Mouse (Mus musculus) liver (tissue): ENCODE results near the gene Hdac9.

Source experiments
- DNase-seq: peaks from one replicate; pipeline ENCODE4 v3.0.0-alpha.2; 2020; ENCODE audit warnings: mixed read lengths

Hdac9 gene

DNA sequence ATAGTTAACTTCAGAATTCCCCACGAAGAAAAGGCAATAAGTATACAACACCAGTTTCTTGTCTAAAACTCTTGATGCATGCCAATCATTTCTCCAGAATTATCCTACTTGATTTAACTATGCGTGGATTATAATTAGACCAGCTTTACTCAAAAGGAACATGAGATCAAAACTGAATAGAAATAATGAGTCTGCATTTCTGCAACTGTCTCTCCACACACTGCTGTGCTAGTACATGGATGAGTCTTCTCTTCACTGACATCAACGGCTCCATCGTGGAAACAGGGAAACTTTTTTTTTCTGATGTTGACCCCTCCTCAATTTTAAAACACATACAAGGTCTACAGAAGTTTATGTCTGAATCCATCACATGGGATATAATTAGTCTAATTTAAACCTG is 334.4 kb downstream of the Hdac9 start:
- no peak for DNase-seq

DNA sequence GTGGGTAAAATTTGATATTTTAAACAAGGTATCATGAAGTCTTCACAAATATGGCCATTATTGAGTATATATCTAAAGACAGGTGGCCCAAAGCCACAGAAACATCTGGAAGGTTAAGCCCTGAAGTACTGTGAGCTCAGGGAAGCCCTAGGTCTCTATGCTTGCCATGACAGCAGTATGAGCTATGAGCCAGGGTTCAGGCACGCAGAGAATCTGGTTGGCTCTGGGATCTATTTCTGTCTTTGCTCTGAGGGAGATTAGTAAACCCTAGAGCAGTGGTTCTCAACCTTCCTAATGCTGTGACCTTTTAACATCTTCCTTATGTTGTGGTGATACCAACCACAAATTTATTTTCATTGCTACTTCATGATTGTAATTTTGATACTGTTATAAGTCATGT is 337.7 kb downstream of the Hdac9 start:
- no peak for DNase-seq

DNA sequence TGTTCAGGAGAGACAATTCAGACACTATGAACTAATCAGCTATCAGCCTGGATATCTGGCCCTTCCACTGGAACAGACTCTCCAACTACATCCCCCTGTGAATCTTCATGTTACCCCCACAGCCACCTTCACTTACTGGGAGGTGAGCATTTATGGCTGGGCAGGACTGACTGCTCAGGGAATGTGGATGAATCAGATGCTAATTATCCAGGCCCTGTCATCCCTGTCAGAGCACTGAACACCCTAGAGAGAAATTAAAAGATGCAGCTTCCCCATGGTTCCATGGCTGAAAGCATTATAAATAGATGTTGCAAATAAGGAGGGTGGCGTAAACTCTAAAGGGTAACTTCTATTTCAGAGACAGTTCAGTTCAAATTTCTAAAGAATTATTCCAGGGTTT is 345.8 kb downstream of the Hdac9 start:
- no peak for DNase-seq

DNA sequence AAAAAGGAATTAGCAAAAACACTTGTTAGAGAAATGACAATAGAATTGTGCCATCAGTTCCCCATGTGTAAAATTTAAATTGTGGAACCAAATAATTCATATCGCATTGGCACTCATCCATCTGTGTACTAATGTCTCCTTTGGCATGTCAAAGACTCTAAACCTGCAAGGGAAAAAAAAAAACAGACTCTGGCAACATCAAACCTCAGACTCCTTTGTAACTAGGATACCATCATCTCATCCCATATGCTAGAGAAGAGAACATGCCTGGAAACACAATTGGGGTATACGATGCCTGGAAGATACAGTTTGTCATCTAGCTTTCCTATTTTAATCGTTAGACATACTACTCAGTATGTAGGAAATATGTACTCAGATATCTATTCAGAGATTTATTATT is 347.4 kb downstream of the Hdac9 start:
- DNase-seq: no peak

DNA sequence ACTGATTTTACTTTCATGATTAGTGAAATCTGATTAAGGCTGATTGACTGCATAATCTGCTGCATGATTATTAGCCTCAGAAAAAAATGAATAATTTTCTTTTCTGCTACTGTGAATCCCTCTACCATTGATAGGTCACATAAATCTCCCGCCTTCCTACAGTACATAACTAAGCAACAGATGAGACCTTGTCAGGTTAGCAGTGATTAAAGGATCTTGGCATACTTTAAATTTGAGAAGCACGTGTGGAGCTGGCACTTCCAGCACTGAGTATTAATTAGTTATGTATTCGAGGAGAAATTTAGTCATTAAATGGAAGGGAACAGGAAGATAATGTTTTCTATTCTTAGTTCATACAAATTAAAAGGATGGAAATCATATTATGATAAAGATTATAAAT is 347.8 kb downstream of the Hdac9 start:
- no peak for DNase-seq

DNA sequence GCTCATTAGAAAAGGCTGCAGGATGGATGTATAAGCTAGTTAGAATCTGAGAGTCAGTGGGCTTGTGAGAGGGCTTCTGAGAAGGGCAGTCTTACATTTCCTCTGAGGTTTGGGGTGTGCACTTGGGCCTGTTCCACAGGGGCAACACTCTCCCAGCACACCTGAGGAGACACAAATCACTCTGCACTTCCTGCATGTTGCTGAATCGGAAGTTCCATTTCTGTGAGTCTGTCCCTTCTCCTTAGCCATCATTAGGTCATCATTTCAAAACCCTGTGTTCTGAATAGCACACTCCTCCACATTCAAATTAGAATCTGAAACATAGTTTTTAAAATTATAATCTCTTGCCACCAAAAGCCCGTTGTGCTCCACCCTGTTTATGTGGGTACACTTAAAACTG is 354.6 kb downstream of the Hdac9 start:
- DNase-seq: no peak

DNA sequence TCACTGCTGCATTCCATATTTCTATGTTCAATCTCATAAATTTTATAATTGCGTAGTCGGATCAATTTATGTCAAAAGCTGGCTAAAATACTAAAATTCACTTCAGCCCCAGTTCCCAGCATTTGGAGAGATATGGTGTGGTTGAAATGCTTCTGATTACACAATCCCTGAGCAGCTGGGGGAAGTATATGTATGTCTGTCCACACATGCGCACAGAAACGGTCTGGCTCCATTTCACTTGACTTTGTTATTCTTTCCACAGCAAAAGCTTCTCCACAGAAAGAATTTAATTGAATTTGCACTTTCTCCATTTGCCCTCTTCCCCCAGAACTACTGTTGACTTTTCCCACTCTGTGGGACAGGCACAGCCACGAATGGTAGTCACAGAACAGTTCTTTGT is 357.9 kb downstream of the Hdac9 start:
- no peak for DNase-seq

DNA sequence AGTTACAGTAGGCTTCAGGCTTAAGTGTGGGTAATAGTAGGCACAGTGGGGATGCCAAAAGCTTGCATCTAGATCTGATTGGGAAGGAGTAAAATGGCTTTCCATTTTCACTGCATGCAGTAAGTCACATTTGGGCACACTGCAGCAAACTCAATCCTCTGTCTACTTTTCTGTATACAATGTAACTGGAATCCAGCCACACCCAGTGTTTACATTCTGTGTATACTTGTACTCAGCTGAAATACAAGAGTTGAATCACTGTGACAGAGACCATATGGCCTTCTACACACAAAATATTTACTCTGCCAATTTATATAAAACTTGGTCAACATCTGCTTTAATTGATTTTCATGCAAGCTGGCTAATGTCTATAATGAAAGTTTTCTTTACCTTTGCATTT is 362.1 kb downstream of the Hdac9 start:
- no peak for DNase-seq

DNA sequence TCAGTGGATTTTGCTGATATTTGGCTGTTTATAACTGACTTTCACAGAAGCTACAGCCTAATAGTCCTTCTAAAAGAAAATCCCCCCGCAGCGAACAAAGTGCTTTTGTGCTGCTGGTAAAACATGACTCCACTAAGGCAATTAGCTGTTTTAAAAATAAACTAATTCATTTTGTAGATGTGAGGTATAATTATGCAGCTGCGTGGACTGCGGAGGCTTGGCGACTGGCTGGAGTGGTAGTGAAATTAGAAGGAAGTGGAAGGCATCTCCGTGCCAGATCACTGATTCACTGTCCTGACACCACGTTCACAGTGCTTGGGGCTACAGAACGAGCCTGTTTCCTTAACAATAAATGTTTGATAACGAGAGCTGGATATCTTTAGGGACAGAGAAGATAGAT is 366.6 kb downstream of the Hdac9 start:
- no peak for DNase-seq

DNA sequence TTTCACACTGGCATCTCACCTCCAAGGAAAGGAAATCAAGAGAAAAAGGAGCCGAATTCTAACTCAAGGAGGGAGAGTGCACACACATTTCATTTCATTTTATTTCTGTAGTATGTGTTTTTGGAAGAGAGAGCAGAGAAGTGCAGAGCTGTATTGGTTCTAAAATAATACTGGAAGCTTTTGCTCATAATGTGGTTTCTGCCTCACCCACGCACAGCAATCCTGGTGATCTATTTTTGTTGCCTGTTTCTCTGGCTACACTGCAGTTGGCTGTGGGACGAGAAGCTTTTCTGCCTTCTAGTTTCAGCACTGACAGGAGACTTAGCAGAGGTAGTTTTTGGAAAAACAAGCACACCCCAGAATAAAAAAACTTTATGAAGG is 387.7 kb downstream of the Hdac9 start:
- DNase-seq: no peak

DNA sequence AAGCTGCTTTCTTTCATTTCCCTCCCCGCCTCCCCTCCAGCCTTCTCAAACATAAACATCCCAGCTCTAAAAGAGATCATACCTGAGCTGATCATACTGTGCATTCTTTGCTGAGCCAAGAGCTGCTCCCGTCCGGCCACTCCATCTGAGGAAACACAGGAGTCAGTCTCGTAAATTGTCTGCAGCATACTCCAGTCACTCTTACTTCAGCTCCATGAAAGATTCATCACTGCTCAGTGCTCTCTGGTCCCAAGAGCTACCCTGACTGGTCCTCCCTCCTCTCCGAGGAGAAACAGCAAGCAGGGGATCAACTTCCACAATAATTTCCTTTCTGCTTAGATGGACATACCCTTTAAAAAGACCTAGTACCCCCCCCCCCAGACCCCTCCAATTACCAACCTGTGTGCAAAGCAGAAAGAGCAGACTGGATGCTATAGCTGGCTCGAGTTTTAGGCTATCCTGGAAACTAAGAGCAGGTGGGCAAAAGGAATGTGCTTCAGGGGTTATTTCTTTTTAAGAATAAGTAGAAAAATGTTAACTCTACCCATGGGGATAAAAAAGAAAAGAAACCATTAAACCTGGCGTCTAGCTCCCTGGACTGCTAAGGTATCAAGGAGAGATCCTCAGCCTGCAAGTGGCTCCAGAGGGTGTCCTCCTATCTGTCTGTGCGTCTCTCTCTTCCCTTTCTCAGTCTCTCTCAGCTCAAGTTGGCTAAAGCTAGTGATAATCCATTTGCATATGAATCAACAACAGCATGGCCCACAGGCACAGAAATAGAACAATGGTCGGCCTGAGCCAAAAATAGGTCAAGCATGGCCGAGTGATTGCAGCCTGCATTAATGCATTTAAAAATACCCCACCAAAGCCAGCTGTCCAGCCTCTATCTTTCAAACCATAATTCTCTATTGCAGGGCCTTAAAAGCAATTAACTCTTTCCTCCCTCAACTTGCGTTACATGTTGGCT is 388.4 kb downstream of the Hdac9 start:
- no peak for DNase-seq

DNA sequence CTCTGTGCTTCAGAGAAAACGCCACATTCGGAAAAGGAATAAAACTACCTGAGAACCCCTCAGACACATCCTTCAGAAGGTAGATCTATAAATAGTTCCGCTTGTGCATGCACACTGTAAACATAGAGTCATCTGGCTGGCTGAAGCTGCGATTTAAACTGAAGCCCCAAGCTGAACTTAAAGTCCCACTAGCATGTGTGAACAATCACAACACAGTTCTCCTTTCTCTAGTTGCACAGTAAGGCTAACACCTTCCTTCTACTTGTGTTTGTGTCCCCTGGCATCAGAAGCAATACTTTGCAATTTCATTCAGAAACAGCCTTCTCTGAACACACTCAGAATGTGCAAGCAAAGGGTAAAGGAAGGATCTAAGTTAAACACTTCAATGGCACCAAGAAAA is 389.1 kb downstream of the Hdac9 start:
- DNase-seq: no peak

DNA sequence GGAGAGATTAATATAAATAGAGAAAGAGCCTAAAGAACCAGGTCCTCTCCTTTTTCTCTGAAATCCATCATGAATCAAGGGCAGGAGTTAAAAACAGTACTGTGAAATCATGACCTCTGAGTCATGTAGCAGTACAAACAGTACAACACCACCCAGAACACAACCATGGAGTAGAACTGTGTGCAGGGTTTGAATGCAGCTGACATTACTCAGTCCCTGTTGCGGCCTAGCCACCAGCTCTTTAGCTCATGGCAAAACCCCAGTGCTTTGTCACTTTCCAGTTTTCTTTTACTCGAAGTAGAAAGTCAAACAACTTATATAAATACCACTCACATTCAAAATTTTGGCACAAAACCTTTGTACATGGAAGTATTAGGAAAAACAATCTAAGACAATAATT is 395.4 kb downstream of the Hdac9 start:
- no peak for DNase-seq

DNA sequence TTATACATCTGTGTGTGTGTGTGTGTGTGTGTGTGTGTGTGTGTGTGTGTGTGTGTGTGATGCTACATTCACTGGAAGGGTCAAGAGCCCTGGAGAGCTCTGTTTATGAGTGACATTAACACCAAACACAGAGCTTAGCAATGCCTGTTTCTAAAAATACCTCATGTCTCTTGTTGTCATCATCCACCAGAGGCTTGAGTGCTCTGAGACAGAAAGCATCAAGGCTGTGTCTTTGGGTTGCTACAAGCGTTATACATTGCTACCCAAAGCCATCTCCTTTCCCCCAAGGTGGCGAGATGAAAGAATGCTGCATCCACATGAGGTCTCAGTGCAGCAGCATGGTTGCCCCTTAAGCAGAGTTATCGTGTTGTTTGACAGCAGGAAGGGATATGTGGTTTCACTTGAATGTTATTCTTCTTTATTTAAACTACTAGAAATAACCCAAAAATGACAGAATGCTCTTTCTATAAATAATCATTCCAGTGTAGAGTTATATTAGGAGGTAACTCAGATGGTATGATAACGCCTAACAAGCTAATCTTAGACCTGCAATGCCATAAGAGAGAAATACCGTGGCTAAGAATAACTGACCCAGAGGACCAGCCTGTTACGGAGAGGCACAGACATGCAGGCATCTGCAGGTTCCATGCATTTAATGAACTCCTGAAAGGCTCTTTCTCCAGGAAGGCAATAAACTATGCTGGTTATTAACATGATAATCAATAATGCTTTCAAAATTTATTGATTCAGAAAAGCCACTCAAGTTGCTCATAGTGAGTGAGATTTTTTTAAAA is 399.9 kb downstream of the Hdac9 start:
- no peak for DNase-seq

DNA sequence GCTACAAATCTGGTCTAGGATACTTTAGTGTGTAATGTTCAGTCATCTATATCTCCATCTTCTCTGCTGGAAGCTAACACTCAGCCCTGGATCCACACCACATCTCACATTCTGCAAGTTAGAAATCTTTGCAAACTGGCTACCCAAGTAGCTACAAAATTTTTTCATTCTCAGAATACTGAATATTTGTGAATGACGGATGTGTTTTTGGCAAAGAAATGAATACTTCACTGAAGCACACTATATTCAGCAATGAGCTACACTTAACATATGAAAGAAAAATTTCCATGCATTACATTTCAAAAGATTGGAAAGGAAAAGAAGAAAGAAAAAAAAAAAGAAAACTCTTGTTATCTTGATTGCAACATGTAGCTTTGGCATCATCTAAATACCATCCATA is 410.6 kb downstream of the Hdac9 start:
- DNase-seq: no peak

DNA sequence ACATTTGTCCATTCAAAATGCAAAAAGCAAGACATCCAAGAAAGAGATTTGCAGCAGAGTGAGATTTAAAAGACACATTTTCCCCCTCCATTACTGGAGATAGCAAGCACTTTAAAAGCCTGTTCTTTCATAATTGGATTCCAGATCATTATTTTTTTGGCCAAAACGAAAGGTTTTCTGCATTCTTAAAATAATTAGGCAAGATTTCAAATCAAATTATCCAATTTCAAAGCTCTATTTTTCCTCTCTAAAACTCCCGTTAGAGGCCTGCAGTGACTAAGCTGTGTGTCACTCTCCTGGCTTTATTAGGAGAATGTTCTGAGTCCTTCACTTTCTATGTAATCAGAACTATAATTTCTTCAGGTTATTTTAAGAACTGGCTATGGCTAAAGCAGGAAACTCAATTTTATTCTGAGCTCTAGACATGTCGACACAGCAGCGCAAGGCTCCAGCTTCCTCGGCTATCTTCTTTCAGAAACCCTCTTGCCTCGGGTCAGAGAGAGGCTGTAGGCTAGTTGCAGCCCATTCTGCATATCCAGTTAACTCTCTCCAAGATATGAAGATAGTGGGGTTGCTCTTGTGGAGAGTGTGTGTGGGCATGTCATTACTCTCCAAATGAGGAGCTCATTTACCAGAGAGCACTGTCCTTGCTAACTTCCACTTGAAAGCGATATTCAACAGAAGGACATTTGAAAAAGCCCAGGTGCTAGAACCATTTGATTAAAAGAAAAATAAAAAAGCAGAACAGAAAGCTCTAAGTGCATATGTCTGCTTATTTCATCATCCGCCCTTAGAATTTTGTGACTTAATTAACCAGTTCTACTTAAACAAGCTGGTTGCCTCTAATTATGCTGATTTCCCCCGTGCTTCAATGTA is 417.9 kb downstream of the Hdac9 start:
- DNase-seq: no peak

DNA sequence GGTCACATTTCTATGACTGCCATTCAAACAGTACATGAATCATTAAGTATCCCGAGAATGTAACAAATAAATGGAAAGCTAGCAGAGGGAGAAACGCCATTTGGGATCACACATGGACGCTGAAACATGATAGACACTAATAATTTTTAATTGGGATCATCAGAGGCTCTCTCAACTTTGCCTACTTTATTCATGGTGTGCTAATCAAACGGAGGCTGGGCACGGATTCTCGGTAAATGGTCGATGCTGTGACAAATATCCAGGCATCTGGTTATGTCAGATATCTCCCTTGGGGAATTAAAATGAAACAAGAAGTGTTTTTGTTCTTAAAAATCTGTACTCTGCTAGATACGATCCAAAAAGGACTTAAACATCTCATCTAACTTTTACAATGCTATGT is 418.6 kb downstream of the Hdac9 start:
- no peak for DNase-seq

DNA sequence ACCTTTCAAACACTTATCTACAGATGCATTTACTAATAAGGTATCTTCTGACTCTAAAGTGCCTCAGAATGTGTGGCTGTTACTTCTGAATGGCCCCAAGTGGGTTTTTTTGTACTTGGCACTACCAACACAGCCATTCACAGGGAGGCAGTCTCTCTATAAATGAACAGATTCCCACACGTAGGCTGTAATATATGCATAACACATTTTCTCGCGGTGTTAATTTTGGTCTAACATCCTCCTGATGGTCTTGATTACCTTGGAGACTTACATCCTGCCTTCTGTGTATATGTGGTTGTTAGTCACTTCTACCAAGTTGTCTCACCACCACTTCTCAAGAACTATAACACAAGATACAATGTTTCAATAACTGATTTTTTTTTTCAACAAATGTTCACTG is 419.2 kb downstream of the Hdac9 start:
- no peak for DNase-seq

DNA sequence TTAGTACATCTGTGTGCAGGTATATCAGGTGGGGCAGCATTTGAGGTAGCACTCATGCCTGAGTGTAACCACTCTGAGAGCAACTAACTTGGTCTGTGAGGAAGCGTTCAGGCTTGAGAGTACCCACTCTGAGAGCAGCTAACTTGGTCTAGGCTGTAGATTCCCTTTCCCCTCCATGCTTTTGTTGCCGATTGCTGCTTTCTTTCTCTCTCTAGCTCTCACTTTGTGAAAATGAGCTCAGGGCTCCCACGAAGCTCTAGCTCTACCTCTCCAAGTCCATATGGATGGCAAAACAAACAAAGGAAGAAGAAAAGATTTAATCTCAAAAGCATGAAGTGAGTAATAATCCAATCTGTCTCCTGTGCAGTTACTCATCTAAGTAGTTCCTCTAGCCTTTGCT is 421.0 kb downstream of the Hdac9 start:
- DNase-seq: no peak

DNA sequence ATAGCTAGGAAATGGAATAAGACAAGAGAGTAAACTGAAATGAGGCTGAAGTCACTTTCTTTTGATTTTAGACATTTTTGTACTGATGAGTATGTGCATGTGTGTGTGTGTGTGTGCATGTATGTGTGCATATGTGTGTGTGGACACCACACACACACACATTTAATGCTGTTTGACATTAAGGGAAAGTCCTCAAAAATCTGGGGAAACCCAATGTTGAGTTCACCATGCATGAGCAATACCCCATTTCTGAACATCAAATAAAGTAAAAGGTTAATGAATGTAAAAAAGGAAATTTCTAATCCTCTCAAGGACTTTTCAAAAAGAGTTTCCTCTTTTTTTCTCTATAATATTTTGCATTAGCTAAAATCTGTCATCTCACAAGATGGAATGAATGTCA is 427.3 kb downstream of the Hdac9 start:
- DNase-seq: no peak

DNA sequence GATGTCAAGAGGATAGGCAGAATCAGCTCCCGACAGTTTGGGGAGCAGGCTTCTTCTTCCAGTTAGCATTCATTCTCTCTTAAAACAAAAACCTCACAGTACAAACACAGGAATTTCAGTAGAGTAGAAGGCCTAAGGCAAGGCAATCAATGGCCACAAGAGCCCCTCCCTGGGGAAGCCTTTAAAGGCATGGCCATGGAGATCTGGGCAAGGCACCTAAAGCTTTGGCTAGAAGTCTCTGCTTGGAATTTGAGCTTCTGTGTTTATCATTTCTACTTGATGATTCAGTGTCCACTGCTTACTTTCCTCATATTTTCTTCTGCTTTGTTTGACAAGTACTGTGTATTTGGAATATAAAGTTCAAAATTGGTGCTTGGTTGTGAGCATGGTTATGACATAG is 429.2 kb downstream of the Hdac9 start:
- DNase-seq: no peak

DNA sequence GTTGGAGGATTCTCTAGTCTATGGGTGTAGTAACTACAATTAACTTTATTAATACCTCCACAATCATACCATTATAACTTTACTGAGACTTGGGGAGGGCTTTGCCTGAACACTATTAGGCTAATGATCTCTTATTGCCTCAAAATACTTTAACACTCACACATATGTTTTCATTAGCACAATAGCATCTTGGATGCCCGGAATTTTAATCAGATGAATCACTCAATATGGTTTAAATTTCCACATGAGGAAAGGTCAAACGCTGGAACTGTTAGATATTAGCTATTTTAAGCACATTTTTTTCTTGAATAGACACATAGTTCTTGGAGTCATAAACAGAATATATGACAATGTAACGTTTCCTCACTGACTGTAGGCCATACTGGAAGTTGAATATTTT is 429.9 kb downstream of the Hdac9 start:
- DNase-seq: no peak

DNA sequence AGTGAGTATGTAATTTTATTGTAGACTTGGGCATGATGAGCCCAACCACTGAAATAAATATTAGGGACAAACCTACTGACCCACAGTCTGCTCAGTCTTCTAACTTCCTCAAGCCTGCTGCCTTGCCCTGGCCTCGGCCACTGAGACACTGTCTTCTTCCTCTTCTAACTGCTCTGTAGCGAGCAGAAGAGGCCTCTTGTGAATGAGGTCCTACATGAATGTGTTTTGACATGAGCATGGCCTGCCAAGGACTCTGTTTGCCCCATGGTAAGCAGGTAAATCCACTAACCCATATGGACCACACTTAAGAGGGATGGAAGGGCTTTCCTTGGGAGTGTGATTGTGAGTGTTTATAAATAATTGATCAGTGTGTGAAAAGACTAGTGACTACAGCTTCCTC is 430.9 kb downstream of the Hdac9 start:
- DNase-seq: no peak
